Mouse (Mus musculus): ENCODE measurements around the gene Fam185a.

DNA sequence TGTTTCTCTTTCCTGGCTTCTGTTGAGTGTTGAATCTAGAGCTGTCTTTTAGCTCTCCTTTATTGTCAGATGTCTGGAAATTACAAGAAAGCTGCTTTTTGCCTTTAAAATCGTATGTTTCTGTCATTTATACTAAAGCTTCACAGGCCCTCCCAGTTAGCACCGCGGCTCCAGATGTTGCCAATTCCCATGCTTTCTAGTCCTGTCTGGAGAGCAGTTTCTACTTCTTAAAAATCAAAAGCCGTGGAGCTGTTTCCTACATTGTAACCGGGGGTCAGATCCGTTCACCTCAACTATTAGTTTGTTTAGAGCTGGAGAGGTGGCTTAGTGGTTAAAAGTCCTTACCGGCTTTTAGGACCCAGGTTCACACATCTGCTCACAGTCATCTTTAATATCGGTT, 58.5 kb downstream of the Fam185a start:
- no peak for TF ChIP-seq CTCF (IDR thresholded peaks at IDR 0.05; ENCODE audit: low read depth)
- no peak for TF ChIP-seq EP300 (optimal IDR thresholded peaks at IDR 0.05)

Data from stomach, postnatal 0 days (tissue).